Mouse (Mus musculus): Measurements from ENCODE around the gene Ptpa.

The Ptpa gene

DNA sequence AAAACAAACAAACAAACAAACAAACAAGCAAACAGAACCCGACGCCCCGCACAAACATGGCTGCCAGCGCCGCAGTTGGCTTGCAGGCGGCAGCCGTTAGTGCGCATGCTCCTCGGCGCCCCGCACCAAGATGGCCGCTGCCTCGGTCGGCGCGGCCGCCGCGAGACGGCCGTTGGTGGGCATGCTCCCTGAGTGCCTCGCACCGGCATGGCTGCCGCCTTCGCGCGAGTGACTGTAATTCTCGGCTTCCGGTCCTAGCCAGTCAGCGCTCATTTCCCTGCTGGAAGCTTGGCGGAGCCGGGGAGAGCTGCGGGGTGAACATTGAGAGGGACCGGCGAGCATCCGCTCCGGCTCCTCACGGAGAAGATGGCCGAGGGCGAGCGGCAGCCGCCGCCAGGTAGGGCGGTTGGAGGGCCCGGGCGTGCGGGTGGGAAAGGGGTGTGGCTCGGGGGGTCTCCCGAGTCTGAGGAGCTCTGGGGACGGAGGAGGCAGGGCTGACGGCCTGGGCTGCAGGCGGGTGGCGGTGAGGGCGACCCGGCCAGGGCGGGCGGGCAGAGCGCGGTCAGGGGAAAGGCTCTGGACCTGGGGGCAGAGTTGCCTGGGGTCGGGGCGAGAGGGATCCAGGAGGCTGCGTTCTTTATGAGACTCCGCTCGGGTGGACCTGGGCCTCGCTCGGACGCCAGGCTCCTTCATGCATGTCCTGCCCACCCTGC, at the start of gene Ptpa:
Gene Ptpa, plus strand, starts transcription at position 104 of the 713 bp plus-strand sequence.
- DNase-seq (ENCODE audit: low spot score in 2 of 2) = peak; percentile 87 to 91

DNA sequence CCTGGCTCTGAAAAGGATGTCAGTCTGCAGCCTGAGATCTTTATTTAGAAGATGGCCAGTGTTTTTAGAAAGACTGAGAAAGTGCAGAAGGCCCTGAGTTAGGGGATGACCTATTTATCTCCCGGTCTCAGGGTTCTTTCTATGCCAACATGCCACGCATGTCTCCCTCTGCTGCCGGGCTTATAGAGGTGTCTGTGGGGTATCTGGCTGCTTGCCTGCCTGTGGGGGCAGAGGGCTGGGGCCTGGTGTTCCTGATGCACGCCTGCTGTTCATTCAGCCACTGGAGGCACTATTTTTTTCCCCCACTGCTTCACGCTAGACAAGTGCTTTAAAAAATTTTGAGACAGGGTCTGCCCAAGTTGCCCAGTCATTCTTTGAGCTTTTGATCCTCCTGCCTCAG, 49.6 kb upstream of the Ptpa start:
- no peak for DNase-seq (ENCODE audit: low spot score in 2 of 2)

DNA sequence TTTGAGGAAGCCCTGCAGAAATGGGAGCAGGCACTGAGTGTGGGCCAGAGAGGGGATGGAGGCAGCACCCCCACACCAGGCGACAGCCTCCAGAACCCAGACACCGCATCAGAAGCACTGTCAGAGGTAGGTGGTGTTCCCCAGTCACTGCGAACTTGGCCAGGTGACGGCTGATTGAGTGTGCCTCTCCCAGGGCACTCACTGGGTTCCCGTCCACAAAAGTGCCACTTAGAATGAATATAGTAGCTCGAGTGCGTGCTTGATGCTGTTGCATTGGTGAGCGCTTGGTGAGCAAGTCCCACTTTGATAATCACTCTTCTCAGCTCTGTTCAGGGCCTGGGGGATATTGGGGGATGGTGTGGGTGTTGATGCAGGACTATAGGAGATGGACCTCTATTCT, 44.3 kb upstream of the Ptpa start:
- DNase-seq (ENCODE audit: low spot score in 2 of 2) = no peak

DNA sequence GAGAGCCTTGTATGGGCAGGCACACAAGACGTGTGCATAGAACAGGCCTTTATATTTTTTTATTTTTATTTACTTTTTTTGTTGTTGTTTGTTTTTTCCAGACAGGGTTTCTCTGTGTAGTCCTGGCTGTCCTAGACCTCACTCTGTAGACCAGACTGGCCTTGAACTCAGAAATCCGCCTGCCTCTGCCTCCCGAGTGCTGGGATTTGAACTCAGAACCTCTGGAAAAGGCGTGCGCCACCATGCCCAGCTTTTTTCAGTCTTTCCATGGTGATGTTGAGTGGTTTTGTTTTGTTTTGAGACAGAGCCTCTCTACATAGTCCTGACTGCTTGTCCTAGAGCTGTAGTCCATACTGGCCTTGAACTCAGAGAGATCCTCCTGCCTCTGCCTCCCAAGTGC, 43.1 kb upstream of the Ptpa start:
- DNase-seq (ENCODE audit: low spot score in 2 of 2) = no peak

DNA sequence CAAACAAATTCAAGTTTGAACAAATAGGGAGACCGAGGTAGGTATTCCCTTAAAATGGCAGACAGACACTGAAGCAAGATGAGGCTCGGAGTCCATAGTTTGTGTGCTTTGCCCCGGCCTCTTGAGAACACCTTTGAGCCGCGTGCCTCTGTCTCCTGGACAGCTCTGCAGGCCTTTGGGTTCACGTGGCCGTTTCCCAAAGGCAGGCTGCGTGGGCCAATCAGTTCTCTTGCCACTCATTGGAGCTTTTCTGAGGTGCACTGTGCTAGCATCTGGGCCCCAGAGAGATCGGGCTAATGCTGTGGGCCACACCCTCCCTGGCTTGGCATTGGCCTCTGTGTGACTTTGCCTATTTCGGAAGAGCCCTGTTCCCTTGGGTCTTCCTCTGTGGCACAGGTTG, 39.9 kb upstream of the Ptpa start:
- DNase-seq (ENCODE audit: low spot score in 2 of 2) = no peak

DNA sequence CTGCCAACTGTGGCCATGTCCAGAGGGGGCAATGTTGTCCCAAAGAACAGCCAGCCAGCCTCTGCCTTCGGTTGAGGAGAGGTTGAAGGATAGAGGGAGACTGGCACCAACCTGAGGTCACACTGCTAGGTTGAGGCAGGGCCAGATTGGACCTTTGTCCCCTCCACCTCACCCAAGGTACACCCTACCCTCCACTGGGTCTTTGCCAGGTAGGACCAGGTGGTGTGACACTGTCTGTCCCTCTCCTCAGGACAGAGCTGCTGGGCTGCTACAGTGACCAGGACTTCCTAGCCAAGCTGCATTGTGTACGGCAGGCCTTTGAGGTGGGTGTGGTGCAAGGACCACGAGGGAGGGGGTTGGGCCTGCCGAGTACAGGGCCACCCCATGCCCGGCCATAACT, 38.1 kb upstream of the Ptpa start:
- DNase-seq (ENCODE audit: low spot score in 2 of 2) = no peak

DNA sequence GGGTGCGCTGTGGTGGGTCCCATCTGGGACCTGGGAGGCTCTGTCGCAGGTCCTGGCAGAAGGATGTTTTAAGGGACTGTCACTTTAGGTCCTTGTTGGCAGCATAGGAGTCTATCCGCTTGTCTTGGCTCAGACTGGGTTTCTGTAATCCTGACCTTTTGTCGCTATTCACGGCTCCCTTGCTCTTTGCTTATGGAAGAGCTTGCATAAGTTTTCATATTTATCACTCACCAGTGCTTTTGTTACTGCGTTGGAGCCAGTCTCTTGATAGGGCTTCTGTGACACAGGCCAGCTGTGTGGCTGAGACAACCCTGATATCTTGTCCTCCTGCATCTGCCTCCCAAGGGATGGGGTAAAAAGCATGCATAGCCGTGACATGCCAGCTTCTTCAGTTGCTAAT, 36.5 kb upstream of the Ptpa start:
- no peak for DNase-seq (ENCODE audit: low spot score in 2 of 2)

DNA sequence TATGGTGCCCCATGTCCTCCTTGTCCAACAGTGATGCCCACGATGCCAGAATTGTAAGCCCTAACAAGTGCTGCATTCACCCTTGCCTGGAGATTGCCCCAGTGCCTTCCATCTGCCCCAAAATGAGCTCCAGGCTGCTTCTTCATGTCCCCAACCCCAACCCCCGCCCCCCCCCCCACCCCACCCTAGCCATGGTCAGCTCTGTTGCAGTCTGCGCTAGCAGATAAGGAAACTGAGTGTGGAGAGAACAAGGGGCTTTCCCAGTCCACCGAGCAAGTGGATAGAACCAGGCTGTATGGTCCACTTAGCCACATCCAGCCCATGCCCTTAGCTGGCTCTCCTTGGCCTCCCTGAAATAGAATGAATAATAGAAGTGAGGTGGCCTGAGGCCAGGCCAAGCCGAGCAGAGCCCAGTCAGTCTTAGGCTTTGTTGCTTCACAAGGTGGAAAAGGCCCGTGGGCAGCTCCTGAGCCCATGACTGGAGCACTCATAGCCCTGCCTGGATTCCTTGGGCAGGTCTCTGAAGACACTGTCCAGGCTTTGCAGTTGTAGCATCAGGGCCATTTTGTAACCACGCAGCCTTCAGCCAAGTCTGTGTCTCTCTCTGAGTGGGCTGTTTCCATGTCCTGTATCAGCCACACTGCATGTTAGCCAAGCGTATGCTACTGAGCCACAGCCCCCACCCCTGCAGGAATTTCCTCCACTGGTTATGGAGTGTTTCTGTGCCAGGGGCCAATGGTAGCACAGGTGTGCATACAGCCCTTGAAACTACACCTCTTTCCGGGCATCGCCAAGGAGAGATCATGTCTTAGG, 35.1 kb upstream of the Ptpa start:
- no peak for DNase-seq (ENCODE audit: low spot score in 2 of 2)

DNA sequence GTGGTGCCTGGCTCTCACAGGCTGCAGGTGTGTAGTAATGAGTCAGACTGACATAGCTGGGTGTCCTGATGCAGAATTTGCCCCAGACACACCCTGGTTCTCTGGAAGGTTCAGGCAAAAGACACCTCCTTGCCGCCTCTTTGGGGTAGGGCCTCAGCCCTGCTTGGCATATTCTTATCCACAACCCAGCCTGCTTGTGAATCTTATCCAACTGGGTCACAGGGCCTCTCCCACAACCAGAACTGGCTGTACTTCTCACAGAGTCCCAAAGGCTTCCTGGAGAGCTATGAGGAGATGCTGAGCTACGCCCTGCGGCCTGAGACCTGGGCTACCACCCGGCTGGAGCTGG, 34.5 kb upstream of the Ptpa start:
- DNase-seq (ENCODE audit: low spot score in 2 of 2) = peak in 1 of 2 experiments; percentile 57

DNA sequence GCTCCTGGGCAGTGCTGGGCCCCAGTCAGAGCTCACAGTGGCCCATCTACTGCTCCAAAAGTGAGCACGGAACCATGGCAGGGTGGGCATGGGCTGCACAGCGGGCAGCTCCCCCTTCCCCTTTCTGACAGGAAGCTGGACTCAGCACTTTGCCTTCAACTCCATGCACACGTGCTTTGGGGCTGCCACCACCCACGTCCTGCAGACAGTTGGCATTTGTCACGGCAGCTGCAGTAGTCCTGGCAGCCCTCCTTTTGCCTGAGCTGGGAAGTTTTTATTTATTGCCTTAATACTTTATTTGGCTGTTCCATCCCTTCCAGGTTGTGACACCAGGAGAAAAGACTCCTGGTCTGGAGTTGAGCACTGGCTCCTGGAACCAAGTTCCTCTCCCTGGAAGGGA, 31.0 kb upstream of the Ptpa start:
- DNase-seq (ENCODE audit: low spot score in 2 of 2) = no peak

DNA sequence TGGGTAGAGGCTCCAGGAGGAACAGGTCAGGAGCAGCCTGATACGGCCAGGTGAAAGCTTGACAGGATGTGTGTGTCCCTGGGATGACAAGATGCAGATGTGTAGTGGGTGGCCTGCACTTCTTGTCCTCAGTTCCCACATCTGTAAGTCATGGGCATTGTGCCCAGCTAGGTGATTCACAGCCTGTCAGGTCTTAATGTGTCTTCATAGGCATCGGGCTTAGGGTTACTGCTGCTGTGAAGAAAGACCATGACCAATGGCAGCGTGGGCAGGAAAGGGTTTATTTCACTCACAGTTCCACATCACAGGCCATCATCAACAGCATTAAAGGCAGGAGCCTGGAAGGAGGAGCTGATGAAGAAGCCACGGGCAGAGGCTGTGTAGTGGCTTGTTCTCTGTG, 30.2 kb upstream of the Ptpa start:
- DNase-seq (ENCODE audit: low spot score in 2 of 2) = no peak

DNA sequence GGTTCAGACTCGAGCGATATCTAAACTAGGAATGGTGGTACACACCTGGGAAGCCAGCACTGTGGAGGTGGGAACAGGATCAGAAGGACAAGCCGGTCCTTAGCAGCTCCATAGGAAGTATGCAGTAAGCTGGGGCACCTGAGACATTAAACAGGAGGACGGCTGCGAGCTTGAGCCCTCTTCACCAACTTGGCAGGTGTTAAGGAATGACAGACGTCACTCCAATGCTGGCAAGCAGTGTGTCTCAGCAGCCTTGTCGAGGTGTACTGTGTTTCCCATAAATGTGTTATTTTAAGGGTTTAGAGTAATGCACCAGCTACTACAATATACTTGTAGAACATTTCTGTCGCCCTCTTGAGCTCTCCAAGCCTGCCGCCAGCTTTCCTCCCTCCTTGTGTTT, 28.9 kb upstream of the Ptpa start:
- no peak for DNase-seq (ENCODE audit: low spot score in 2 of 2)

DNA sequence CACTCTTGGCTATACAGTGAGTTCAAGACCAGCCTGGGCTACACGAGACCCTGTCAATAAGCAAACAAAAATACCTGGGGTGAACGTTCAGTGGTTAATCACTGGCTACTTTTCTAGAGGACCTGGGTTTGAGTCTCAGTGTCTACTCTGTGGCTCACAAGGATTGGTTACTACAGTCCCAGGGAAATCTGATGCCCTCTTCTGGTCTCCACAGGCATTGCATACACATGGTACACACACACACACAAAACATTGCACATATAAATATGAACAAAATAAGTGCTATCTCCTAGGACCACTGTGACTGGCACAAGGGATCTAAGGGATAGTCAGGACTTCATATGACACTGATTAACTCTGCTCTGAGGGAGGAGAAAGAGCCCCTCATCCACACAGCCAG, 26.8 kb upstream of the Ptpa start:
- DNase-seq (ENCODE audit: low spot score in 2 of 2) = no peak

DNA sequence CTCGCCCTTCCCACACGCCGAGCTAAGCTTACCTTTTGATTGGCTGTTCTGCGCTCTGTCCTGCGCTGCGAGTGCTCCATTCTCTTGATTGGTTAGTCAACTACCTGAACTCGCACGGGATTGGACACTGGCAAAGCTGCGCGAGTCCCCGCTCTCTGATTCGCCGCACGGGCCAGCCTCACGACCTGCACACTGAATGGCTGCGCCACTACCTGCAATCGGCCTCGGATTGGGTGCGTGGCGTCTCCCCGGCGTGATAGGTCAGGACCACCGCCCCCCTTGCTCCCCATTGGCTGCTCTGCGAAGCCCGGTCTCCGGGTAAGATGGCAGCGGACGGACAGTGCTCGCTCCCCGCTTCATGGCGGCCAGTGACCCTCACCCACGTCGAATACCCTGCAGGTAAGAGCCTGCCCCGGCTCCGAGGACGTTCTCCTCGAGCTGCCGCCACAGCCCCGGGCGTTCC, 23.7 kb upstream of the Ptpa start, which contains the start of gene Dolpp1:
Gene Dolpp1, plus strand, starts transcription at position 141 of the 463 bp plus-strand sequence.
- peak; percentile 90 to 97 for DNase-seq (ENCODE audit: low spot score in 2 of 2)

DNA sequence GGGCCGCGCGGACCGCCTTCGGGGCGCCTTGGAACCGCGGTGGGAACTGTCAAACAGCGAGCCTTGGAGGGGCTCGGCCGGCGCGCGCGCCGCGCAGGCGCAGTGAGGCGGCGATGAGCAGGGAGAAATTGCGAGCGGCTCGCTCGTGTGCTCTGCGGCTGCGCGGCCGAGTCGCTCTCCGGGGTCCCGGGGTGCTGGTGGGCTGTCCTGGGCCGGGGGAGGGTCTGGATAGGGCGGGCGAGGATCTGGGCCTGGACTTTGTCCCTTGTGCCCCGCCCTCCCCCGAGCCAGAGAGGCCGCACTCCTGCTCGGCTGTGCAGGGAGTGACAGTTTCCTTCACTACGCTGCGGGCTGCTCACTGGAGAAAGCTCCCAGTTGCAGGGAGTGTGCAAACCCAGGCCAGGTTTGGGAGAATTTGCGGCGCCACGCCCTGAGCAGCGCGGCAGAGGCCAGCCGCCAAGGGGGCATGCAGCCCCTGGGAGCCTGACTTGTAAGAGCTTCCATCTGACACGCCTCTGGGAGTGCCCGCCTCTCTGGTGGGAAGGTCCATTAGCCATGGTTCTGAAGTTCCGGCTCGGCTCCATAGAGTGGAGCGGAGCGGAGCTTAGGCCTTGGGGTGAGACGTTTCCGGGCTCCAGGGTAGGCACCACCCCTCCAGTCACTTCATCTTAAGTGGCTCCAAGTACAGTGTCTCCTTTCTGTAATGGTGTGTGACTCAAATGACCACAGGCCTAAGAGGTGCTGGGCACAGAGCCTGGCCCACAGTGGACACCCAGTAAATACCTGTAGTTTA, 23.1 kb upstream of the Ptpa start:
- peak; percentile 81 to 83 for DNase-seq (ENCODE audit: low spot score in 2 of 2)

DNA sequence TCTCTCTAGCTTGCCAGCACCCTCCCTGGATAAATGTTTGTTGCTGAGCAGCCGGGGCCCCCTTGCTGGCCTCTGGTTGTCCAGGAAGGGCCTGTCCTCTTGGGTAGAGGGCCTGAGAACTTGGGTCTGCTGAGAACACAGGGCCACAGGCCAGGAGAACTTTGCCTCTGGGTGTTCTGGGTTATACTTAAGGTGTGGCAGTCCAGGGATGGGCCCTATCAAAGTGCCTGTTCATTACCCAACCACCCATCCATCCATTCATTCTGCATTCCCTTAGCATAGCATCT, 22.5 kb upstream of the Ptpa start:
- no peak for DNase-seq (ENCODE audit: low spot score in 2 of 2)

DNA sequence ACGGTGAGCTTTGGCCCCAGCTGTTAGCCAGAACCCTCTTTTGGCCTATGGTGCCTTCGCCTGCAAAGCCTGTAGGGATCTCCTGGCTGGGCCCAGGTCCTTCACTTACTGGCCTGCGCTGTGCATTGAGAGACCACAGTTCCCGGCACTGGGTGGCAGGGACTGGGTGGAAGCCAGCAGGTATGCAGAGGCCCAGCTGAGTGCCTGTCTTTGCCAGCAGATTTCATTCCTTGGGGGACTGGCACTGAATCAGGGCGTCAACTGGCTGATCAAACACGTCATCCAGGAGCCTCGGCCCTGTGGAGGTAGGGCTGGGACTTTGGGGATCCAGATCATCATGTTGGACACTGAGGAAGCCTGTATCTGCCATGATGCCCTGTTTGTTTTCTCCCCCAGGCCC, 20.1 kb upstream of the Ptpa start:
- DNase-seq (ENCODE audit: low spot score in 2 of 2) = no peak

DNA sequence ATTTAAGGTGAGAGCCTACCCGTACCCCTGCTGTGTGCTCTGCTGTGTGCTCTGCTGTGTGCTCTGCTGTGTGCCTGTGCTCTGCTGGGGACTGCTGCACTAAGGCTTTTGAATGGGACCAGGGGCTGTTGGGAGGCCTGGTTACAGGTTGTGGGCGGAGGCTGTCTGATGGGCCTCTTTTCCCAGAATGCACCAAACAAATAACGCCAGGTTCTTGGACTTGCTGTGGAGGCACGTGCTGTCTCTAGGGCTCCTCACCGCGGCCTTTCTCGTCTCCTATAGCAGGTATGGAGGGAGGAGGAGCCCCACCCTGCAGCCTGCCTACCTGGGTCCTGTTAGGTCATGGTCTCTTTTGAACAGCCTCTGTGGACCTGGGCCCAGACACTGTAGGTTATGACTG, 19.6 kb upstream of the Ptpa start:
- no peak for DNase-seq (ENCODE audit: low spot score in 2 of 2)

DNA sequence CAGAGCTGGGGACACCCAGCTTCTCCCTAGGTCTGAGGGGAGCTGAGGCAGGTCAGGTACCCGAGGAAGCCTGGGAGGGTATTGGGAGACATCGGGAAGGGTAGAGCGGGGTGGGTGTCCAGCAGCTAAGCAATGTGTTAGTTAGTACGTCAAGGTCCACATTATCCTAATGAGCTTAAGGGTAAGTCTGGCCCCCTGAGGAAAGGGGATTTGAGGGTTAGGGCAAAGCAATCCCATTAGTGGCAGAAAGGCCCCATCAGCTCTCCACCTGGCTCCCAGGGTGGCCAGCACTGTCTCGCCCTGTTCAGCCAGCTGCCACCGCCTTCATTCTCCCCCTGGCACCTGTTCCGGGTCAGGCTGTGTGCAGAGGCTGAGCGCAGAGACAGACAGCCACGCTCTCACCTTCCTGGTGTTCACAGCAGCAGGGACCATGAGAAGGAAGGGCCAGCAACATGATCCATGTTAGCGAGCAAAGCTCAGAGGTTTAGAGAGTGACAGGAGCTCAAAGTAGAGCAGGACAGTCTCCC, 17.8 kb upstream of the Ptpa start:
- no peak for DNase-seq (ENCODE audit: low spot score in 2 of 2)

DNA sequence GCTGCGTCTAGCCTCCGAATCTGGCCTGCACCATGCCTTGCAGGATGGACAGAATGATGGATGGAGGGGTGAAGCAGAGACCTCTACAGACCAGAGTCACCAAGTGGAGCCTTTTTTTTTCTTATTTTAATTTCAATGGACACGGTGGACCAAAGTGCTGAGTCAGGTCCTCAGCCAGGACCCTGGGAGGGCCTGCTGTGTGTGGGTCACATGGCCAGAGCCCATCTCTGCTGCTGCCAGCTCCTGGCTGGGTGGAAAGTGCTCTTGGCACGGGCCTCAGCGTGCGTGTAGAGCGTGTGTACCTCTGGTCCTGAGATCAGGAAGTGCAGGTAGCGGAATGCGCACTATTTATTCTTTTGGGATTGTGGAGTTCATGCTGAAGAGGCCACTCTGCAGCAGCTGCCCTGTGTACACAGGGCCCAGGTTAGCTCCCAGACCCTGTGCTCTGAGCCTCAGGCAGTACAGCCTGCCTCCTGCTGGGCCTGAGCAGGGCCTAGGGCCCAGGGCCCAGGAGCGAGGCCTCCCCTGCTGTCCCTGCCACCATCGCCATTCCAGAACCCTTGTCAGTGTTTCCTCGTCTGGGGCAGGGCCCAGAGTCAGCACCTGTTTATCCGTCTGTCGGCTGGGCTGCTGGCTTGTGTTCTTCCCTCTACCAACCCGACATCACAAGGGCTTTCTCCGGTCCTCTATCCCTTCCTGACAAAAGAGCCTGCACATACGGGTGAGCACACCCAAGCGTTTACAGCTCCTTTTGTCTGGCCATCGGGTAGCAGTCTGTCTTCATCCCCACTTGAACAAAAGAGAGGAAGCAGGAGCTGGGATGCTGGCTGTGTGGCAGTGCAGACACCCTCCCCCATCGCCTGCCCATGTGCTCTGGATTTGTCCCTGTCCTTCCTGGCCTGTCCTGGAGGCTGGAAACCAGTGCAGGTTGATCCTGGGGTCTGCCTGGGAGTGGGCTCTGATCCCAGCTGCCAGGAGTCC, 16.4 kb upstream of the Ptpa start:
- DNase-seq (ENCODE audit: low spot score in 2 of 2) = no peak

DNA sequence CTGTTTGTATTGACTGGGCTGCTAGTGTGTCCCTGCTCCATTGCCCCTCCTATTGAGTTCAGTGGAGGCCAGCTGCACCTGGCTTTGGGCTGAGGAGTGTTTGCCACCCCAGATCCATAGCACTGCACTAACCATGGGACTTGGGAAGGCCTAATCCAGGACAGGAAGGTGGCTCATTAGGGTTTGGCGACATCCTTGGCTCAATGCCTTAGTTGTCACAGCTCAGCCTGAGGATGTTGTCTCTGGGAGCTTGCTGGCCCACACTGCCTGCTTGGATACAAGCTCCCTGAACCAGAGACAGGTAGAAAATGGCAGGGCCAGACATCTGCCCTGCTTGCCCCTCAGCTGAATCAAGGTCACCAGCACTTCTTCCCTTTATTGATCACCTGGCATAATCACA, 14.3 kb upstream of the Ptpa start:
- DNase-seq (ENCODE audit: low spot score in 2 of 2) = no peak
